Mouse (Mus musculus): ENCODE measurements around the gene Ptafr. TPM values are rescaled to one million over a fixed set of nuclear protein-coding genes. Genes with fewer than 3 reads are reported as not detected.

Gene Ptafr
- total and polyA plus RNA-seq, 3 experiments = 0.31 to 1.1 TPM; not detected in 1

GRCm38 (mm10) chr4:132519188-132519587 is 44.7 kb upstream of the Ptafr start:
- TF ChIP-seq TBP (conservative IDR thresholded peaks at IDR 0.05; ENCODE audit: low read depth, low read length) = peak; percentile 91
- TF ChIP-seq MYC (IDR thresholded peaks at IDR 0.05; ENCODE audit: low read depth, low read length) = no peak
- Histone ChIP-seq H3K9ac (ENCODE audit: insufficient read depth, low read depth) (no peak overlapping the region), H3K27ac (ENCODE audit: insufficient read depth, low read depth) (no peak overlapping the region), H3K4me1 (ENCODE audit: control insufficient read depth in 1 of 2, insufficient read depth in 2 of 2) (peaks cover 0 to 2% of the 10 kb centered on the region in 2 experiments; a peak in 1 of 4 replicates), H3K9me3 (replicated peaks; ENCODE audit: low read length) (no peaks in the 10 kb centered on the region), H3K79me2 (replicated peaks; ENCODE audit: control insufficient read depth, extremely low read depth, insufficient read depth, poor library complexity, severe bottlenecking) (no peaks in the 10 kb centered on the region), H3K36me3 (replicated peaks in 1 of 2; ENCODE audit: control insufficient read depth in 1 of 2, insufficient read depth in 1 of 2, low read length in 1 of 2) (no peaks in the 10 kb centered on the region), H3K4me3 (replicated peaks in 1 of 3; ENCODE audit: low read depth in 2 of 3, low read length in 2 of 3, poor library complexity in 1 of 3) (no peak overlapping the region), H3K27me3 (replicated peaks) (no peaks in the 10 kb centered on the region), H3K4me2 (ENCODE audit: insufficient read depth, low read depth, poor library complexity, severe bottlenecking) (no peak overlapping the region)
- no peak for DNase-seq (ENCODE audit: extremely low read depth)
- dilution Hi-C loops (cut with MboI; ENCODE audit: extremely low pct_ligation_motif_present, extremely low pct_unique_long_range_greater_than_20kb, low sequenced_read_pairs) (no loop called here), in situ Hi-C loops (cut with MboI; ENCODE audit: low pct_ligation_motif_present, low pct_unique_long_range_greater_than_20kb, low sequenced_read_pairs) (loop anchor here (25.0 kb wide), 2 partner anchors 207 to 432 kb away; partner anchors contain the start of genes Epb41 and Rab42)

GRCm38 (mm10) chr4:132524321-132524741 is 39.5 kb upstream of the Ptafr start:
- no peak overlapping the region for H3K4me2 ChIP-seq (ENCODE audit: insufficient read depth, low read depth, poor library complexity, severe bottlenecking)
- H3K9me3 ChIP-seq (replicated peaks; ENCODE audit: low read length) = no peaks in the 10 kb centered on the region
- dilution Hi-C loops (cut with MboI; ENCODE audit: extremely low pct_ligation_motif_present, extremely low pct_unique_long_range_greater_than_20kb, low sequenced_read_pairs) = no loop called here
- H3K27ac ChIP-seq (ENCODE audit: insufficient read depth, low read depth) = no peak overlapping the region
- H3K4me1 ChIP-seq (ENCODE audit: control insufficient read depth in 1 of 2, insufficient read depth in 2 of 2) = peaks cover 4 to 7% of the 10 kb centered on the region in 2 experiments
- in situ Hi-C loops (cut with MboI; ENCODE audit: low pct_ligation_motif_present, low pct_unique_long_range_greater_than_20kb, low sequenced_read_pairs) = loop anchor here (25.0 kb wide), 2 partner anchors 212 to 437 kb away; partner anchors contain the start of genes Epb41 and Rab42
- no peak overlapping the region for H3K4me3 ChIP-seq (replicated peaks in 1 of 3; ENCODE audit: low read depth in 2 of 3, low read length in 2 of 3, poor library complexity in 1 of 3)
- DNase-seq (ENCODE audit: extremely low read depth) = no peak
- no peaks in the 10 kb centered on the region for H3K79me2 ChIP-seq (replicated peaks; ENCODE audit: control insufficient read depth, extremely low read depth, insufficient read depth, poor library complexity, severe bottlenecking)
- H3K36me3 ChIP-seq (replicated peaks in 1 of 2; ENCODE audit: control insufficient read depth in 1 of 2, insufficient read depth in 1 of 2, low read length in 1 of 2) = peaks cover 0 to 3% of the 10 kb centered on the region in 2 experiments
- H3K9ac ChIP-seq (ENCODE audit: insufficient read depth, low read depth) = no peak overlapping the region
- no peaks in the 10 kb centered on the region for H3K27me3 ChIP-seq (replicated peaks)
- TF ChIP-seq HCFC1 (IDR thresholded peaks at IDR 0.05; ENCODE audit: low read depth, low read length) (no peak), UBTF (IDR thresholded peaks at IDR 0.05; ENCODE audit: low read depth, low read length) (no peak), GABPA (IDR thresholded peaks at IDR 0.05; ENCODE audit: insufficient replicate concordance, low read depth, low read length) (no peak)

GRCm38 (mm10) chr4:132524808-132525207 is 39.1 kb upstream of the Ptafr start:
- peaks cover 4 to 10% of the 10 kb centered on the region in 2 experiments for H3K4me1 ChIP-seq (ENCODE audit: control insufficient read depth in 1 of 2, insufficient read depth in 2 of 2)
- H3K9ac ChIP-seq (ENCODE audit: insufficient read depth, low read depth) = no peak overlapping the region
- in situ Hi-C loops (cut with MboI; ENCODE audit: low pct_ligation_motif_present, low pct_unique_long_range_greater_than_20kb, low sequenced_read_pairs) (loop anchor here (25.0 kb wide), 2 partner anchors 213 to 438 kb away; partner anchors contain the start of genes Epb41 and Rab42), dilution Hi-C loops (cut with MboI; ENCODE audit: extremely low pct_ligation_motif_present, extremely low pct_unique_long_range_greater_than_20kb, low sequenced_read_pairs) (no loop called here)
- TF ChIP-seq CTCF (conservative IDR thresholded peaks at IDR 0.05 in 1 of 2, IDR thresholded peaks at IDR 0.05 in 1 of 2; ENCODE audit: low read depth in 2 of 2, low read length in 2 of 2) = no peak
- TF ChIP-seq SMC3 (IDR thresholded peaks at IDR 0.05; ENCODE audit: low read depth, low read length) = no peak
- TF ChIP-seq E2F4 (IDR thresholded peaks at IDR 0.05; ENCODE audit: insufficient replicate concordance, low read depth, low read length) = no peak
- TF ChIP-seq POLR2AphosphoS2 (IDR thresholded peaks at IDR 0.05; ENCODE audit: low read depth, low read length) = no peak
- no peak for TF ChIP-seq ELF1 (IDR thresholded peaks at IDR 0.05; ENCODE audit: low read depth, low read length)
- TF ChIP-seq ETS1 (conservative IDR thresholded peaks at IDR 0.05; ENCODE audit: low read depth, low read length) = no peak
- no peak for DNase-seq (ENCODE audit: extremely low read depth)
- no peak overlapping the region for H3K27ac ChIP-seq (ENCODE audit: insufficient read depth, low read depth)
- peaks cover 0 to 6% of the 10 kb centered on the region in 2 experiments for H3K36me3 ChIP-seq (replicated peaks in 1 of 2; ENCODE audit: control insufficient read depth in 1 of 2, insufficient read depth in 1 of 2, low read length in 1 of 2)
- no peaks in the 10 kb centered on the region for H3K27me3 ChIP-seq (replicated peaks)
- no peaks in the 10 kb centered on the region for H3K79me2 ChIP-seq (replicated peaks; ENCODE audit: control insufficient read depth, extremely low read depth, insufficient read depth, poor library complexity, severe bottlenecking)
- H3K4me2 ChIP-seq (ENCODE audit: insufficient read depth, low read depth, poor library complexity, severe bottlenecking) = no peak overlapping the region
- H3K9me3 ChIP-seq (replicated peaks; ENCODE audit: low read length) = no peaks in the 10 kb centered on the region
- no peak overlapping the region for H3K4me3 ChIP-seq (replicated peaks in 1 of 3; ENCODE audit: low read depth in 2 of 3, low read length in 2 of 3, poor library complexity in 1 of 3)

All from CH12.LX (cell line).